Mouse (Mus musculus) G1E (cell line): ENCODE results near the gene Socs4. TPM values are rescaled to one million over a fixed set of nuclear protein-coding genes. Genes with fewer than 3 reads are reported as not detected.
A peak's percentile ranks its signal among the peaks of the same experiment; 100 is the strongest.

Source experiments
- ATAC-seq: 2 replicates; pipeline ENCODE4 v1.8.0; 2016; ENCODE audit warnings: mild to moderate bottlenecking; ENCODE audit not compliant: insufficient number of reproducible peaks, poor library complexity, low FRiP score, severe bottlenecking; ENCODE audit errors: extremely low read depth
- DNase-seq: peaks from one replicate; pipeline ENCODE4 v3.0.0; 2012; ENCODE audit warnings: low spot score
- H3K27me3 ChIP-seq: 2 replicates; pipeline ENCODE4 v1.6.1; 2012; ENCODE audit warnings: mild to moderate bottlenecking, low read length, inconsistent platforms; ENCODE audit not compliant: insufficient read depth
- H3K36me3 ChIP-seq: replicated peaks from 2 replicates; pipeline ENCODE3; 2012; ENCODE audit warnings: mild to moderate bottlenecking, inconsistent platforms
- H3K4me1 ChIP-seq: 2 replicates; pipeline ENCODE4 v1.6.1; 2012; ENCODE audit warnings: low read depth, low read length, inconsistent platforms, mixed read lengths; ENCODE audit not compliant: insufficient read depth
- H3K4me3 ChIP-seq: 2 replicates; pipeline ENCODE4 v1.5.1; 2012; ENCODE audit warnings: low read depth, mild to moderate bottlenecking, inconsistent platforms, low read length, moderate library complexity, mixed read lengths
- H3K9me3 ChIP-seq: replicated peaks from 2 replicates; pipeline ENCODE4 v1.6.1; 2012; ENCODE audit warnings: inconsistent platforms
- CTCF ChIP-seq: IDR thresholded peaks from 2 replicates; pipeline ENCODE4 v1.5.1; 2012; ENCODE audit warnings: low read depth, low read length, inconsistent platforms, mixed read lengths
- GATA1 ChIP-seq: IDR thresholded peaks from 2 replicates; pipeline ENCODE4 v1.6.1; 2012; ENCODE audit warnings: borderline replicate concordance, low read length, inconsistent platforms, mixed read lengths
- GATA2 ChIP-seq: IDR thresholded peaks from 2 replicates; pipeline ENCODE4 v1.6.1; 2012; ENCODE audit warnings: low read depth, low read length, inconsistent platforms, borderline replicate concordance
- POLR2AphosphoS5 ChIP-seq: IDR thresholded peaks from 2 replicates; pipeline ENCODE4 v1.6.1; 2012; ENCODE audit warnings: low read depth, low read length, inconsistent platforms; ENCODE audit not compliant: insufficient replicate concordance
- TAL1 ChIP-seq: conservative IDR thresholded peaks from 2 replicates; pipeline ENCODE4 v1.6.1; 2012; ENCODE audit warnings: low read depth, low read length, inconsistent platforms, mixed read lengths
- polyA plus RNA-seq: library from polyadenylated mRNA; stranded (reverse); fragments of >175 nt; gene quantifications from 2 replicates; pipeline ENCODE4 v1.2.3, GENCODE M21; 2012
- total RNA-seq, 2 experiments: library from RNA; stranded (forward) in 1 of 2; stranded (reverse) in 1 of 2; fragments of 200-1000 nt in 1 of 2; fragments of >200 nt in 1 of 2; fragmentation: Nextera tagmentation in 1 of 2; gene quantifications; 2 replicates each; pipeline ENCODE4 v1.2.3; 2014 to 2017

Gene Socs4
- total and polyA plus RNA-seq, 3 experiments, result 3.3 to 38.9 (median 36.6) TPM

GRCm38 (mm10) chr14:47269056-47269455 is 7.7 kb upstream of the Socs4 start:
- ATAC-seq (no peak), DNase-seq (no peak)
- no peaks in the 10 kb centered on the region for H3K9me3 ChIP-seq
- H3K36me3 ChIP-seq, result peaks cover 83% of the 10 kb centered on the region
- H3K4me3 ChIP-seq, result no peak overlapping the region
- H3K27me3 ChIP-seq, result no peaks in the 10 kb centered on the region
- no peak for TF ChIP-seq POLR2AphosphoS5
- TF ChIP-seq CTCF, result no peak
- TF ChIP-seq TAL1, result no peak
- H3K4me1 ChIP-seq, result peaks cover 3% of the 10 kb centered on the region; the same call in 1 of the 2 replicates

DNA sequence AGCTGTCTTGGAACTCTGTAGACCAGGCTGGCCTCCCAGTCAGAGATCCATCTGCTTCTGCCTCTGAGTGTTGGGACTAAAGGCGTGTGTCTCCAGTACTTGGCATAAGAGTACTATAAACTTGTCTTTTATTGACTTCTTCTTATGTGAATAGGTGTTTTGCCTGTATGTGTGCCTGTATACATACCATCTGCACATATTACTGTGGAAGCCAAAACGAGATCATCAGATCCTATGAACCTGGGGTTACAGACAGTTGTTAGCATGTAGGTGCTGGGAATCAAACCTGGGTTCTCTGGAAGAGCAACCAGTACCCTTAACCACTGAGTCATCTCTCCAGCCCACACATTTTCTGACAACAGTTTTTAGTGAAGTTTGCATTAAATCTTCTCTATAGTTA is 7.0 kb upstream of the Socs4 start:
- TF ChIP-seq GATA1 (no peak), CTCF (no peak), TAL1 (no peak), GATA2 (no peak), POLR2AphosphoS5 (no peak)
- DNase-seq, result no peak
- H3K36me3 ChIP-seq, result peaks cover 84% of the 10 kb centered on the region

GRCm38 (mm10) chr14:47273751-47274150 is 3.0 kb upstream of the Socs4 start:
- DNase-seq, result no peak
- TF ChIP-seq GATA1, result no peak
- no peak for TF ChIP-seq CTCF
- TF ChIP-seq POLR2AphosphoS5, result no peak
- no peak for TF ChIP-seq TAL1
- no peak for TF ChIP-seq GATA2
- no peaks in the 10 kb centered on the region for H3K27me3 ChIP-seq
- H3K4me1 ChIP-seq, result peaks cover 15% of the 10 kb centered on the region
- H3K9me3 ChIP-seq, result no peaks in the 10 kb centered on the region
- H3K4me3 ChIP-seq, result no peak overlapping the region
- no peak for ATAC-seq
- peaks cover 52% of the 10 kb centered on the region for H3K36me3 ChIP-seq

More for the DNA sequence above, 7.0 kb upstream of the Socs4 start:
- Histone ChIP-seq H3K9me3 (no peaks in the 10 kb centered on the region), H3K4me3 (no peak overlapping the region), H3K4me1 (peaks cover 6% of the 10 kb centered on the region), H3K27me3 (no peaks in the 10 kb centered on the region)
- no peak for ATAC-seq

DNA sequence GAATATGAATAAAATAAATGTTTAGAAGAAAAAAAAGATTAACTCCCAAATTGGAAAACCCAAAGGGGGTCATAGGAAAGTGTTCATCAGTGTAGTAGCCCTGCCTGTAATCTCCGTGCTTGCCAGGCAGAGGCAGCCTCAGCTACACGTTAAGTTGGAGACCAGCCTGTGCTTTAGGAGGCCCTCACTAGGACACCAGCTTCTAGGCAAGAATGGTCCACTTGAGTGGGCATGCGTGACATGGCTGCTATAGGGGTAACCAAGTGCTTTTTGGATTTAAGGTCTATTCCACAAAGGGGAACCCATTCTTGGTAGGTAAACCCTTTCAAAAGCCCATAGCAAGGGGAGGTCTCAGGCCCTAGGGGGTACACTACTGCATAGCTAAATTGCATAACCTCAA is 1.3 kb upstream of the Socs4 start:
- peak overlapping the region; percentile 86 for H3K4me3 ChIP-seq
- DNase-seq, result peak; percentile 20
- H3K36me3 ChIP-seq, result peaks cover 48% of the 10 kb centered on the region
- TF ChIP-seq TAL1 (no peak), CTCF (no peak), GATA1 (no peak), GATA2 (no peak), POLR2AphosphoS5 (no peak)
- no peaks in the 10 kb centered on the region for H3K9me3 ChIP-seq
- peak; percentile 60; the same call in 1 of the 2 replicates for ATAC-seq
- peaks cover 15% of the 10 kb centered on the region for H3K4me1 ChIP-seq
- H3K27me3 ChIP-seq, result no peaks in the 10 kb centered on the region

DNA sequence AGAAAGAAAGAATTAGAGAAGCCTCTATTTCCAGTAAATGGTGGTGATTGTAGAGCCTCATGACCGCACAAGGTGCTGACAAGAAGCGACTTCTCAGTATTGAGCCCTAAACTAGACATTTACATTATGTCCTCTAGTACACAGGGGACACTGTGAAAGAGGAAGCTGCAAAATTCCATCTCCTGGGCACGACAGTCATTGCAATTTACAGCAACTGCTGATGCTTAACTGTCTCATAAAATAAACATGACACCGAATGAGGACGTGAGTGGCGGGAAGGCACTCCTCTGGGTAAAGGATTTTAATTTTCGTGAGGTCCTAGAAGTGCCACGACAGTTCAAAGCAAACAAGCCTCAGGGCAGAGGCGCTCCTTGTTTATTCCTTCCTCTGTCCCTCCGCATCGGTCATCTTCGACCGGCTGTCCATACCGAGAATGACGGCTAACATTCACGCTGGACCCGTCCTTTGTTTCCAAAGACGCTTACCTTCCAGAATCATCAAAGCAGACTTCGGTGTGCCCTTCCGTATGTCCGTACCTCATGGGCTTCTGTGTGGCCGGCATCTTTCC is 611 bp upstream of the Socs4 start:
- peak; percentile 39 for DNase-seq
- H3K4me1 ChIP-seq, result peaks cover 15% of the 10 kb centered on the region
- H3K36me3 ChIP-seq, result peaks cover 48% of the 10 kb centered on the region
- ATAC-seq, result peak; percentile 43; the same call in 1 of the 2 replicates
- TF ChIP-seq TAL1, result no peak
- no peak for TF ChIP-seq GATA1
- no peak for TF ChIP-seq GATA2
- TF ChIP-seq CTCF, result no peak
- no peak for TF ChIP-seq POLR2AphosphoS5
- no peaks in the 10 kb centered on the region for H3K9me3 ChIP-seq
- H3K4me3 ChIP-seq, result peak overlapping the region; percentile 86
- H3K27me3 ChIP-seq, result no peaks in the 10 kb centered on the region

DNA sequence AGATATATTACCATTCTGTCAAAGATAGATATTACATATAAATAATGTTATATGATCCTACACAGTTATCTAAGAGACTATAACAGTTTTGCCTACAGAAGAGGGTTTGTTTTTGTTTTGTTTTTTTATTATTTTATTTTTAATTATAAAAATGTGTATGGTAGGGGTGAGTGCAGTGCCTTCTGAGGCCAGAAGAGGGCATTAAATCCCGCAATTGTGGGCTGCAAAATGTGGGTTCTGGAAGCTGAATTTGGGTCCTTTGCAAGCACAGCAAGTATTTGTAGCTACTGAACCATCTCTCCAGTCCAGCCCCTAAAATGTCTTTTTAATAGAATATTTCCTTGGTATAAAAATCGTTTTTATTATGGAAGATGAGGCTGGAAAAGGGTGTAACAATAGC is 2.3 kb downstream of the Socs4 start:
- no peak overlapping the region for H3K4me3 ChIP-seq
- ATAC-seq (no peak), DNase-seq (no peak)
- H3K27me3 ChIP-seq, result no peaks in the 10 kb centered on the region
- TF ChIP-seq GATA1, result no peak
- TF ChIP-seq POLR2AphosphoS5, result no peak
- no peak for TF ChIP-seq GATA2
- TF ChIP-seq TAL1, result no peak
- H3K9me3 ChIP-seq, result no peaks in the 10 kb centered on the region
- H3K36me3 ChIP-seq, result peaks cover 38% of the 10 kb centered on the region
- H3K4me1 ChIP-seq, result peaks cover 19% of the 10 kb centered on the region
